Mouse (Mus musculus) CH12.LX (cell line): ENCODE measurements around the gene Prkcd. TPM values are rescaled to one million over a fixed set of nuclear protein-coding genes. Genes with fewer than 3 reads are reported as not detected.
A peak's percentile ranks its signal among the peaks of the same experiment; 100 is the strongest.

Experiments
- DNase-seq: peaks from one replicate; pipeline ENCODE4 v3.0.0-alpha.2; 2013; ENCODE audit errors: extremely low read depth
- H3K27ac ChIP-seq: 2 replicates; pipeline ENCODE4 v1.5.1; 2012; ENCODE audit warnings: low read depth, mild to moderate bottlenecking, control low read depth, moderate library complexity; ENCODE audit not compliant: insufficient read depth
- H3K27me3 ChIP-seq: replicated peaks from 2 replicates; pipeline ENCODE3; 2012; ENCODE audit warnings: inconsistent platforms
- H3K36me3 ChIP-seq, 2 experiments: replicated peaks in 1 of 2; 2 replicates each; pipeline versions ENCODE3 to v1.6.1; 2012; ENCODE audit warnings: inconsistent platforms in 1 of 2, low read length in 1 of 2, mild to moderate bottlenecking in 1 of 2, mixed read lengths in 1 of 2, moderate library complexity in 1 of 2; ENCODE audit not compliant: control insufficient read depth in 1 of 2, insufficient read depth in 1 of 2
- H3K4me1 ChIP-seq, 2 experiments: 2 replicates each; pipeline ENCODE4 v1.6.1; 2012; ENCODE audit warnings: inconsistent platforms in 1 of 2, moderate library complexity in 1 of 2; ENCODE audit not compliant: insufficient read depth in 2 of 2, control insufficient read depth in 1 of 2
- H3K4me2 ChIP-seq: 2 replicates; pipeline ENCODE4 v1.6.1; 2012; ENCODE audit warnings: low read depth, mild to moderate bottlenecking, control low read depth; ENCODE audit not compliant: poor library complexity, insufficient read depth, severe bottlenecking
- H3K4me3 ChIP-seq, 3 experiments: fragments of 150-350 bp in 1 of 3; sonication (generic) in 1 of 3; replicated peaks in 1 of 3; 2 replicates each; pipeline versions ENCODE3 to v1.5.1; 2011 to 2012; ENCODE audit warnings: low read depth in 2 of 3, low read length in 2 of 3, mild to moderate bottlenecking in 2 of 3, moderate library complexity in 2 of 3, control low read depth in 1 of 3, improper control_type of control experiment in 1 of 3, inconsistent platforms in 1 of 3, mixed read lengths in 1 of 3; ENCODE audit not compliant: poor library complexity in 1 of 3
- H3K79me2 ChIP-seq: replicated peaks from 2 replicates; pipeline ENCODE4 v1.6.1; 2012; ENCODE audit warnings: mild to moderate bottlenecking, moderate library complexity; ENCODE audit not compliant: control insufficient read depth, poor library complexity, insufficient read depth, severe bottlenecking; ENCODE audit errors: extremely low read depth
- H3K9ac ChIP-seq: 2 replicates; pipeline ENCODE4 v1.6.1; 2012; ENCODE audit warnings: low read depth, mild to moderate bottlenecking, control low read depth, moderate library complexity; ENCODE audit not compliant: insufficient read depth
- H3K9me3 ChIP-seq: replicated peaks from 2 replicates; pipeline ENCODE3; 2012; ENCODE audit warnings: low read length, inconsistent platforms, mixed read lengths
- CHD2 ChIP-seq: IDR thresholded peaks from 2 replicates; pipeline ENCODE4 v1.6.1; 2011; ENCODE audit warnings: low read length, improper control_type of control experiment
- CTCF ChIP-seq, 2 experiments: IDR thresholded peaks in 1 of 2; conservative IDR thresholded peaks in 1 of 2; 2 replicates each; pipeline ENCODE4 v1.5.1; 2011 to 2012; ENCODE audit warnings: low read depth in 2 of 2, low read length in 2 of 2, improper control_type of control experiment in 1 of 2, inconsistent platforms in 1 of 2, mild to moderate bottlenecking in 1 of 2, moderate library complexity in 1 of 2
- EP300 ChIP-seq: IDR thresholded peaks from 2 replicates; pipeline ENCODE4 v1.6.1; 2011; ENCODE audit warnings: low read length, improper control_type of control experiment
- ETS1 ChIP-seq: conservative IDR thresholded peaks from 2 replicates; pipeline ENCODE4 v1.6.1; 2012; ENCODE audit warnings: low read depth, mild to moderate bottlenecking, inconsistent platforms, low read length, improper control_type of control experiment, moderate library complexity
- IRF4 ChIP-seq: IDR thresholded peaks from 2 replicates; pipeline ENCODE4 v1.6.1; 2014; ENCODE audit warnings: low read depth, mild to moderate bottlenecking, inconsistent platforms, low read length, improper control_type of control experiment
- JUND ChIP-seq: conservative IDR thresholded peaks from 2 replicates; pipeline ENCODE4 v1.6.1; 2011; ENCODE audit warnings: low read depth, low read length, improper control_type of control experiment
- MAZ ChIP-seq: IDR thresholded peaks from 2 replicates; pipeline ENCODE4 v1.6.1; 2012; ENCODE audit warnings: low read depth, mild to moderate bottlenecking, inconsistent platforms, low read length, improper control_type of control experiment, moderate library complexity
- MEF2A ChIP-seq: IDR thresholded peaks from 2 replicates; pipeline ENCODE4 v1.6.1; 2014; ENCODE audit warnings: low read depth, mild to moderate bottlenecking, inconsistent platforms, low read length, improper control_type of control experiment, borderline replicate concordance
- MYC ChIP-seq: IDR thresholded peaks from 2 replicates; pipeline ENCODE4 v1.6.1; 2011; ENCODE audit warnings: low read depth, mild to moderate bottlenecking, improper control_type of control experiment, low read length
- NELFE ChIP-seq: IDR thresholded peaks from 2 replicates; pipeline ENCODE4 v1.6.1; 2011; ENCODE audit warnings: low read depth, low read length, improper control_type of control experiment
- NRF1 ChIP-seq: IDR thresholded peaks from 2 replicates; pipeline ENCODE4 v1.6.1; 2014; ENCODE audit warnings: low read depth, mild to moderate bottlenecking, inconsistent platforms, low read length, improper control_type of control experiment, moderate library complexity
- POLR2A ChIP-seq: IDR thresholded peaks from 2 replicates; pipeline ENCODE4 v1.6.1; 2011; ENCODE audit warnings: low read depth, mild to moderate bottlenecking, improper control_type of control experiment, low read length
- POLR2AphosphoS2 ChIP-seq: IDR thresholded peaks from 2 replicates; pipeline ENCODE4 v1.6.1; 2011; ENCODE audit warnings: low read depth, low read length, improper control_type of control experiment
- RAD21 ChIP-seq: IDR thresholded peaks from 2 replicates; pipeline ENCODE4 v1.6.1; 2011; ENCODE audit warnings: low read depth, mild to moderate bottlenecking, low read length, improper control_type of control experiment, moderate library complexity
- SIN3A ChIP-seq: IDR thresholded peaks from 2 replicates; pipeline ENCODE4 v1.6.1; 2012; ENCODE audit warnings: low read length, improper control_type of control experiment, inconsistent platforms
- SMC3 ChIP-seq: IDR thresholded peaks from 2 replicates; pipeline ENCODE4 v1.6.1; 2011; ENCODE audit warnings: low read depth, low read length, improper control_type of control experiment
- TCF12 ChIP-seq: IDR thresholded peaks from 2 replicates; pipeline ENCODE4 v1.6.1; 2014; ENCODE audit warnings: low read depth, mild to moderate bottlenecking, inconsistent platforms, low read length, improper control_type of control experiment
- USF1 ChIP-seq: IDR thresholded peaks from 2 replicates; pipeline ENCODE4 v1.6.1; 2014; ENCODE audit warnings: low read depth, mild to moderate bottlenecking, inconsistent platforms, low read length, improper control_type of control experiment
- ZC3H11A ChIP-seq: IDR thresholded peaks from 2 replicates; pipeline ENCODE4 v1.6.1; 2012; ENCODE audit warnings: low read depth, mild to moderate bottlenecking, inconsistent platforms, low read length, improper control_type of control experiment
- ZKSCAN1 ChIP-seq: IDR thresholded peaks from 2 replicates; pipeline ENCODE4 v1.6.1; 2012; ENCODE audit warnings: low read depth, inconsistent platforms, low read length, improper control_type of control experiment, borderline replicate concordance
- ZMIZ1 ChIP-seq: IDR thresholded peaks from 2 replicates; pipeline ENCODE4 v1.6.1; 2012; ENCODE audit warnings: low read depth, mild to moderate bottlenecking, inconsistent platforms, low read length, improper control_type of control experiment
- ZNF384 ChIP-seq: IDR thresholded peaks from 2 replicates; pipeline ENCODE4 v1.6.1; 2012; ENCODE audit warnings: low read depth, low read length, improper control_type of control experiment, inconsistent platforms
- dilution Hi-C: fragments of 300-500 bp; cut with MboI; formaldehyde crosslinking; loops from 2 replicates; pipeline ENCODE4 v1.14.3; 2020; ENCODE audit warnings: low sequenced_read_pairs; ENCODE audit not compliant: extremely low pct_unique_long_range_greater_than_20kb, extremely low pct_ligation_motif_present
- in situ Hi-C: fragments of 300-500 bp; cut with MboI; formaldehyde crosslinking; loops from 3 replicates; pipeline ENCODE4 v1.14.3; 2019; ENCODE audit warnings: low sequenced_read_pairs, low pct_ligation_motif_present, low pct_unique_long_range_greater_than_20kb, mixed read lengths
- polyA plus RNA-seq: library from polyadenylated mRNA; unstranded; fragments of >175 nt; gene quantifications from 2 replicates; pipeline ENCODE4 v1.2.1, GENCODE M21; 2012; ENCODE audit warnings: low read depth; ENCODE audit not compliant: insufficient read length
- total RNA-seq, 2 experiments: library from RNA; depleted of rRNA; stranded (reverse); fragments of 300-350 nt in 1 of 2; fragments of >200 nt in 1 of 2; gene quantifications; 2 replicates each; pipeline ENCODE4 v1.2.3; 2012 to 2014

The Prkcd gene
- total and polyA plus RNA-seq, 3 experiments = 109 to 186 (median 122) TPM

DNA sequence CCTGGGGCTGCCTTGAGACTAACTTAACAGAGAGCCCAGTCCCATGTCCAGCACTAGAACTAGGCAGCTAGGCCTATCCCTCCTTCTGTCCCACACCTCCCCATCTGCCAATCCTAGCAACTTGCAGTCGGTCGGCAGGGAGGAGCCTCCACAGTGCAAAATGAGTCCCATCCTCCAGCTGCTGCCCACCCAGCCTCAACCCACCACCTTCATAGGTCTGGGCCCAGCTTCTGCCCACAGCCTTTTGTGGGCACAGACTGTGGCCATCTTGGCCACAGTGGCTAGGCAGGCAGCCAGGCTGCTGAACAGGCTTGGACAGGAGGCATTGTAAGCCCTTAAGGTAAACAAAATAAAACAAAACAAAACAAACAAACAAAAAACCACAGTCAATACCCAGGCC lies 5.8 kb upstream of the Prkcd start:
- in situ Hi-C loops (no loop called here), dilution Hi-C loops (no loop called here)
- Histone ChIP-seq H3K4me1 (peaks cover 48 to 95% of the 10 kb centered on the region in 2 experiments), H3K79me2 (no peaks in the 10 kb centered on the region), H3K4me3 (no peak overlapping the region), H3K36me3 (no peaks in the 10 kb centered on the region), H3K9me3 (no peaks in the 10 kb centered on the region), H3K27me3 (no peaks in the 10 kb centered on the region), H3K9ac (no peak overlapping the region), H3K4me2 (no peak overlapping the region), H3K27ac (no peak overlapping the region)
- DNase-seq = no peak
- no peak for TF ChIP-seq NRF1
- TF ChIP-seq POLR2AphosphoS2 = no peak
- no peak for TF ChIP-seq POLR2A
- no peak for TF ChIP-seq EP300
- TF ChIP-seq MYC = no peak
- no peak for TF ChIP-seq SIN3A
- no peak for TF ChIP-seq CHD2
- no peak for TF ChIP-seq CTCF (conservative IDR thresholded peaks at IDR 0.05 in 1 of 2, IDR thresholded peaks at IDR 0.05 in 1 of 2; ENCODE audit: low read depth in 2 of 2, low read length in 2 of 2)
- no peak for TF ChIP-seq IRF4
- TF ChIP-seq NELFE = no peak
- no peak for TF ChIP-seq ZC3H11A

- dilution Hi-C loops = no loop called here
- Histone ChIP-seq H3K4me3 (no peak overlapping the region), H3K27me3 (no peaks in the 10 kb centered on the region), H3K36me3 (no peaks in the 10 kb centered on the region), H3K27ac (no peak overlapping the region), H3K9ac (no peak overlapping the region), H3K9me3 (no peaks in the 10 kb centered on the region), H3K4me1 (peaks cover 46 to 90% of the 10 kb centered on the region in 2 experiments), H3K4me2 (no peak overlapping the region), H3K79me2 (no peaks in the 10 kb centered on the region)
- TF ChIP-seq MEF2A = no peak
- TF ChIP-seq ZNF384 = no peak
- in situ Hi-C loops = no loop called here
- DNase-seq = no peak
Measured at GRCm38 (mm10) chr14:30630811-30631576, 5.0 kb upstream of the Prkcd start.

- Histone ChIP-seq H3K4me2 (no peak overlapping the region), H3K36me3 (no peaks in the 10 kb centered on the region), H3K4me1 (peaks cover 38 to 79% of the 10 kb centered on the region in 2 experiments), H3K79me2 (peaks cover 11% of the 10 kb centered on the region), H3K9me3 (no peaks in the 10 kb centered on the region), H3K27ac (no peak overlapping the region), H3K9ac (no peak overlapping the region), H3K4me3 (no peak overlapping the region), H3K27me3 (no peaks in the 10 kb centered on the region)
- peak; percentile 38 for DNase-seq
- in situ Hi-C loops = loop anchor here (5.0 kb wide), 1 partner anchor 43 kb away; no protein-coding TSS in a partner anchor
- TF ChIP-seq CTCF (conservative IDR thresholded peaks at IDR 0.05 in 1 of 2, IDR thresholded peaks at IDR 0.05 in 1 of 2; ENCODE audit: low read depth in 2 of 2, low read length in 2 of 2) = peak in 1 of 2 experiments; percentile 52; a peak in 1 of 4 replicates
- TF ChIP-seq ETS1 = no peak
- peak; percentile 60; the same call in 1 of the 2 replicates for TF ChIP-seq MYC
- TF ChIP-seq USF1 = no peak
- TF ChIP-seq ZKSCAN1 = peak; percentile 96
- TF ChIP-seq SMC3 = peak; percentile 33
- TF ChIP-seq RAD21 = peak; percentile 37
- no peak for TF ChIP-seq MAZ
- no peak for TF ChIP-seq JUND
- no peak for TF ChIP-seq ZMIZ1
- TF ChIP-seq POLR2AphosphoS2 = no peak
- no peak for TF ChIP-seq SIN3A
- no peak for TF ChIP-seq TCF12
- dilution Hi-C loops = no loop called here
Measured at GRCm38 (mm10) chr14:30629839-30630238, 3.8 kb upstream of the Prkcd start.
